In the genomic region with DNA sequence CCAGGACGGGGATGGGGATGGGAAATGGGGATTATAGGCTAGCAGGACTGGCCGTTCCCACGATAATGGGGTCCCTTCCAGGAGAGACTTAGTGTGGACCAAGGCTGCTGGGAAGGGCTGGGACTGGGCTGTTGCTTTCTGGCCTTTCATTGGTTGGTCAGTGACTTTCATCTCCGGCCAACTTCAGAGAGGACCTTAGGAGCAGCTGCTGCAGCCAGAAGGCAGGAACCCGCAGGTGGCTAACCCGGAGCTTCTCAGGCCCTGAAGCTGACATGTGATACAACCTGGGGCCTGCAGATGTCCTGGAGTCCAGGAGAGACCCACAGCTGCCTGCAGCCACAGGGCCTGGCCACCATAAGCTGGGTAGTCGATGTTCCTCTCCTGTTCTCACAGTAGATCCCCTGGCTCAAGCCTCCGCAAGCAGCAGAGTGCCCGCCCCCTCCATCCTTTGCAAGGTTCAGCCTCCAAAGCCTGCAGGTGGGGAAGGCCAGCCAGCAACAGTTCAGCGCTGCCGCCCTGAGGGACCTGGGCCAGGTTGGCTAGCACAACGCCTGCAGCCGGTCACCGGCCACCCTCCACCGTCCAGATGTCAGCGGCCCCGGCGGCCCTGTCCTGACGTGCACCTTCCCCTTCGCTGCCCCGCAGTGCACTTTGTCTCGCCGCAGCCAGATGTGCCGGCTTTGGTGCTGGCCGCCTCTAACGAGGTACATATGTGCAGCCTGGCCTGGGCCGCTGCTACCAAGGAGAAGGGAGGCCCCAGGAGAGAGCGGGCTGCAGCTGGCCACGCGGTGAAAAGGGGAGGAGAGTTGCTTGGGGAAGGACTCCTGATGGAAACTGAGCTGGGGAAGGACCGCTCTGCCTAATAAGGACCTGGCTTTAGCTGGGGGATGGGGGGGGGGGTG, we compare ENCODE assay signal across 8 mouse cellular contexts. TPM values are rescaled to one million over a fixed set of nuclear protein-coding genes. Genes with fewer than 3 reads are reported as not detected.
DNase-seq lines count a peak whose midpoint lies in the region; ATAC-seq and TF ChIP-seq lines count a peak whose summit lies in the region.

No protein-coding gene starts in this region.

- ATAC-seq in hindbrain, postnatal 0 days, result peak; percentile 45; the same call in 1 of the 2 replicates
- ATAC-seq in stomach, embryonic 16.5 days (ENCODE audit: insufficient read depth, low FRiP score), result peak; percentile 80; the same call in 1 of the 2 replicates

- TF ChIP-seq CTCF in hindbrain, postnatal 0 days (IDR thresholded peaks at IDR 0.05; ENCODE audit: low read depth), result no peak

- no peak overlapping the region for H3K4me3 ChIP-seq in hindbrain, postnatal 0 days (ENCODE audit: low read length)
- peak overlapping the region; percentile 32 for H3K4me3 ChIP-seq in stomach, embryonic 16.5 days (replicated peaks; ENCODE audit: low read length)

- no peaks in the 10 kb centered on the region for H3K27me3 ChIP-seq in hindbrain, postnatal 0 days (ENCODE audit: insufficient read depth, low read length)
- no peaks in the 10 kb centered on the region for H3K27me3 ChIP-seq in stomach, embryonic 16.5 days (ENCODE audit: control insufficient read depth, insufficient read depth, low read length)

- no peak overlapping the region for H3K27ac ChIP-seq in hindbrain, postnatal 0 days
- H3K27ac ChIP-seq in stomach, embryonic 16.5 days (ENCODE audit: low read length), result peak overlapping the region; percentile 64

- no peaks in the 10 kb centered on the region for H3K9me3 ChIP-seq in hindbrain, postnatal 0 days (ENCODE audit: low read length)
- H3K9me3 ChIP-seq in stomach, embryonic 16.5 days (replicated peaks; ENCODE audit: control insufficient read depth, low read length), result no peaks in the 10 kb centered on the region

- 0 out of 2 replicates have a peak, but pooled peaks cover 7% of the 10 kb centered on the region for H3K4me1 ChIP-seq in hindbrain, postnatal 0 days (ENCODE audit: insufficient read depth, low read length)
- peaks cover 13% of the 10 kb centered on the region; the same call in 1 of the 2 replicates for H3K4me1 ChIP-seq in stomach, embryonic 16.5 days (ENCODE audit: control insufficient read depth, insufficient read depth, low read length)

- 13% methylated on average over 31 of the region's 31 CpGs for WGBS in hindbrain, postnatal 0 days
- 13% methylated on average over 31 of the region's 31 CpGs for whole genome bisulfite sequencing in stomach, embryonic 16.5 days

- no peaks in the 10 kb centered on the region for H3K36me3 ChIP-seq in hindbrain, postnatal 0 days (ENCODE audit: insufficient read depth, low read length)
- H3K36me3 ChIP-seq in stomach, embryonic 16.5 days (ENCODE audit: control insufficient read depth, insufficient read depth, low read length), result no peaks in the 10 kb centered on the region

- peak; percentile 37 for DNase-seq in urinary bladder, postnatal 14 days (ENCODE audit: low spot score)
- DNase-seq in urinary bladder, postnatal 10 days (ENCODE audit: low spot score), result no peak
- DNase-seq in gastrocnemius, postnatal 25 days, result peak; percentile 80
- peak; percentile 29 for DNase-seq in hindbrain, postnatal 0 days (ENCODE audit: low spot score)
- DNase-seq in lung, postnatal 14 days, result peak; percentile 42
- DNase-seq in thymus, adult 18-20 months, result no peak
- DNase-seq in right cerebral cortex, postnatal 25 days, result no peak

- 0 out of 2 replicates have a peak overlapping the region, but pooled peaks have one; percentile 4 for H3K9ac ChIP-seq in hindbrain, postnatal 0 days (replicated peaks; ENCODE audit: low read length)
- H3K9ac ChIP-seq in stomach, embryonic 16.5 days (ENCODE audit: low read length), result peak overlapping the region; percentile 66

- H3K4me2 ChIP-seq in hindbrain, postnatal 0 days (ENCODE audit: low read depth, low read length), result peak overlapping the region; percentile 42
- peak overlapping the region; percentile 55 for H3K4me2 ChIP-seq in stomach, embryonic 16.5 days (ENCODE audit: low read depth, low read length)

RNA-seq across cellular contexts. Expression of a gene that starts 55.3 kb away (rescaled TPM):
- total RNA-seq in gastrocnemius, postnatal 25 days (2021), result 1 to 10 TPM; 1.2 to 1.6 TPM
- 14.7 and 19.1 TPM in 2 replicates for total RNA-seq in hindbrain, postnatal 0 days (2014; rRNA removed)
- polyA plus RNA-seq in hindbrain, postnatal 0 days (2015; fragmentation: Nextera tagmentation; extraction: Ambion mirVana), result 10.3 and 10.9 TPM in 2 replicates
- 12.1 and 13.1 TPM in 2 replicates for polyA plus RNA-seq in stomach, embryonic 16.5 days (2015; fragmentation: Nextera tagmentation; extraction: Ambion mirVana)

Comparison
In these comparisons a context has a peak if more than half of its experiments do, and no peak if none do; other contexts are left out.
1. DNase-seq: peak in urinary bladder, postnatal 14 days (single experiment), gastrocnemius, postnatal 25 days (single experiment), hindbrain, postnatal 0 days (single experiment) and lung, postnatal 14 days (single experiment); none in urinary bladder, postnatal 10 days (single experiment), thymus, adult 18-20 months (0 of 2) and right cerebral cortex, postnatal 25 days (single experiment).